Mouse (Mus musculus): ENCODE measurements around the gene Rdh13. TPM values are rescaled to one million over a fixed set of nuclear protein-coding genes. Genes with fewer than 3 reads are reported as not detected.

Rdh13 gene
- polyA plus RNA-seq, 1 experiment from 2014 or later = 9.8 TPM

- Histone ChIP-seq H3K4me3 (peak overlapping the region; percentile 35), H3K27ac (no peak overlapping the region), H3K36me3 (no peaks in the 10 kb centered on the region), H3K4me2 (peak overlapping the region; percentile 51), H3K4me1 (peaks cover 17% of the 10 kb centered on the region), H3K27me3 (replicated peaks) (peaks cover 82% of the 10 kb centered on the region), H3K9ac (no peak overlapping the region), H3K9me3 (replicated peaks) (no peaks in the 10 kb centered on the region)
- 4% methylated on average over 35 of the region's 35 CpGs for WGBS (ENCODE audit: insufficient replicate concordance)
- peak; percentile 25; the same call in 1 of the 2 replicates for ATAC-seq
Observed at GRCm38 (mm10) chr7:4470275-4471178, 25.1 kb upstream of the Rdh13 start.

GRCm38 (mm10) chr7:4467801-4468200 is 22.4 kb upstream of the Rdh13 start:
- Histone ChIP-seq H3K4me2 (no peak overlapping the region), H3K9me3 (replicated peaks) (no peaks in the 10 kb centered on the region), H3K27ac (no peak overlapping the region), H3K27me3 (replicated peaks) (peaks cover 59% of the 10 kb centered on the region), H3K9ac (no peak overlapping the region), H3K4me1 (peaks cover 18% of the 10 kb centered on the region), H3K36me3 (no peaks in the 10 kb centered on the region), H3K4me3 (no peak overlapping the region)
- ATAC-seq = no peak
- WGBS (ENCODE audit: insufficient replicate concordance) = 65% methylated on average over 3 of the region's 3 CpGs

GRCm38 (mm10) chr7:4464194-4464824 is 18.9 kb upstream of the Rdh13 start:
- no peak overlapping the region for H3K4me2 ChIP-seq
- H3K9me3 ChIP-seq (replicated peaks) = no peaks in the 10 kb centered on the region
- peaks cover 6% of the 10 kb centered on the region for H3K4me1 ChIP-seq
- no peak overlapping the region for H3K9ac ChIP-seq
- no peak overlapping the region for H3K27ac ChIP-seq
- 7% methylated on average over 12 of the region's 12 CpGs for WGBS (ENCODE audit: insufficient replicate concordance)
- peaks cover 24% of the 10 kb centered on the region for H3K27me3 ChIP-seq (replicated peaks)
- ATAC-seq = no peak
- H3K36me3 ChIP-seq = no peaks in the 10 kb centered on the region
- no peak overlapping the region for H3K4me3 ChIP-seq

GRCm38 (mm10) chr7:4460576-4461434 is 15.4 kb upstream of the Rdh13 start, which contains the start of gene Eps8l1:
Gene Eps8l1, plus strand, starts transcription at chr7:4460674.
- H3K4me3 ChIP-seq = peak within 1 kb of the TSS; percentile 34
- peaks cover 7% of the 10 kb centered on the region for H3K27me3 ChIP-seq (replicated peaks)
- peaks cover 6% of the 10 kb centered on the region for H3K4me1 ChIP-seq
- peak within 1 kb of the TSS; percentile 52 for H3K4me2 ChIP-seq
- H3K9me3 ChIP-seq (replicated peaks) = no peaks in the 10 kb centered on the region
- ATAC-seq = peak; percentile 76
- peak within 1 kb of the TSS; percentile 68 for H3K27ac ChIP-seq
- no peaks in the 10 kb centered on the region for H3K36me3 ChIP-seq
- WGBS (ENCODE audit: insufficient replicate concordance) = 56% methylated on average over 13 of the region's 16 CpGs
- H3K9ac ChIP-seq = peak within 1 kb of the TSS; percentile 62

GRCm38 (mm10) chr7:4452644-4453043 is 7.2 kb upstream of the Rdh13 start:
- Histone ChIP-seq H3K4me1 (peaks cover 10% of the 10 kb centered on the region), H3K27ac (no peak overlapping the region), H3K4me3 (no peak overlapping the region), H3K36me3 (no peaks in the 10 kb centered on the region), H3K9me3 (replicated peaks) (no peaks in the 10 kb centered on the region), H3K9ac (no peak overlapping the region), H3K4me2 (no peak overlapping the region), H3K27me3 (replicated peaks) (0 out of 2 replicates have a peak, but pooled peaks cover 3% of the 10 kb centered on the region)
- 29% methylated on average over 4 of the region's 4 CpGs for WGBS (ENCODE audit: insufficient replicate concordance)
- ATAC-seq = 0 out of 2 replicates have a peak, but pooled peaks have one; percentile 47

GRCm38 (mm10) chr7:4449211-4449610 is 3.8 kb upstream of the Rdh13 start:
- no peak overlapping the region for H3K4me2 ChIP-seq
- no peak overlapping the region for H3K9ac ChIP-seq
- H3K4me3 ChIP-seq = no peak overlapping the region
- peaks cover 24% of the 10 kb centered on the region for H3K4me1 ChIP-seq
- WGBS (ENCODE audit: insufficient replicate concordance) = 20% methylated on average over 2 of the region's 2 CpGs
- no peaks in the 10 kb centered on the region; the same call in 1 of the 2 replicates for H3K9me3 ChIP-seq (replicated peaks)
- 0 out of 2 replicates have a peak, but pooled peaks cover 3% of the 10 kb centered on the region for H3K27me3 ChIP-seq (replicated peaks)
- ATAC-seq = no peak
- peaks cover 1% of the 10 kb centered on the region; the same call in 1 of the 2 replicates for H3K36me3 ChIP-seq
- H3K27ac ChIP-seq = no peak overlapping the region

- Histone ChIP-seq H3K9ac (no peak overlapping the region), H3K4me2 (no peak overlapping the region), H3K4me1 (peaks cover 27% of the 10 kb centered on the region), H3K27ac (no peak overlapping the region), H3K9me3 (replicated peaks) (no peaks in the 10 kb centered on the region; the same call in 1 of the 2 replicates), H3K4me3 (no peak overlapping the region), H3K36me3 (peaks cover 9% of the 10 kb centered on the region), H3K27me3 (replicated peaks) (0 out of 2 replicates have a peak, but pooled peaks cover 3% of the 10 kb centered on the region)
- 70% methylated on average over 3 of the region's 3 CpGs for WGBS (ENCODE audit: insufficient replicate concordance)
- ATAC-seq = no peak
Observed at GRCm38 (mm10) chr7:4448439-4448838, 3.0 kb upstream of the Rdh13 start.

- WGBS (ENCODE audit: insufficient replicate concordance) = 0% methylated on average over 1 of the region's 1 CpGs
Observed at GRCm38 (mm10) chr7:4447138-4447537, 1.7 kb upstream of the Rdh13 start.

GRCm38 (mm10) chr7:4440549-4440948 is 4.9 kb downstream of the Rdh13 start:
- Histone ChIP-seq H3K4me2 (no peak overlapping the region), H3K4me1 (peaks cover 12% of the 10 kb centered on the region), H3K27me3 (replicated peaks) (no peaks in the 10 kb centered on the region), H3K27ac (no peak overlapping the region), H3K36me3 (peaks cover 74% of the 10 kb centered on the region), H3K9ac (no peak overlapping the region), H3K4me3 (no peak overlapping the region), H3K9me3 (replicated peaks) (no peaks in the 10 kb centered on the region)
- 80% methylated on average over 10 of the region's 10 CpGs for WGBS (ENCODE audit: insufficient replicate concordance)
- ATAC-seq = no peak

More at GRCm38 (mm10) chr7:4447138-4447537, 1.7 kb upstream of the Rdh13 start:
- no peak overlapping the region for H3K4me2 ChIP-seq
- H3K4me1 ChIP-seq = peaks cover 18% of the 10 kb centered on the region
- H3K36me3 ChIP-seq = peaks cover 22% of the 10 kb centered on the region
- H3K4me3 ChIP-seq = no peak overlapping the region
- H3K9ac ChIP-seq = no peak overlapping the region
- H3K27ac ChIP-seq = no peak overlapping the region
- 0 out of 2 replicates have a peak, but pooled peaks cover 3% of the 10 kb centered on the region for H3K27me3 ChIP-seq (replicated peaks)
- no peak for ATAC-seq
- no peaks in the 10 kb centered on the region; the same call in 1 of the 2 replicates for H3K9me3 ChIP-seq (replicated peaks)

GRCm38 (mm10) chr7:4437721-4438120 is 7.7 kb downstream of the Rdh13 start:
- Histone ChIP-seq H3K9me3 (replicated peaks) (no peaks in the 10 kb centered on the region), H3K9ac (no peak overlapping the region), H3K27me3 (replicated peaks) (no peaks in the 10 kb centered on the region), H3K4me1 (no peaks in the 10 kb centered on the region), H3K27ac (no peak overlapping the region), H3K36me3 (peaks cover 83% of the 10 kb centered on the region), H3K4me3 (no peak overlapping the region), H3K4me2 (no peak overlapping the region)
- WGBS (ENCODE audit: insufficient replicate concordance) = 72% methylated on average over 2 of the region's 2 CpGs
- no peak for ATAC-seq

- Histone ChIP-seq H3K27me3 (replicated peaks) (no peaks in the 10 kb centered on the region), H3K36me3 (peaks cover 83% of the 10 kb centered on the region), H3K4me3 (no peak overlapping the region), H3K9ac (no peak overlapping the region), H3K4me1 (no peaks in the 10 kb centered on the region), H3K4me2 (no peak overlapping the region), H3K9me3 (replicated peaks) (no peaks in the 10 kb centered on the region), H3K27ac (no peak overlapping the region)
- 77% methylated on average over 8 of the region's 8 CpGs for whole genome bisulfite sequencing (ENCODE audit: insufficient replicate concordance)
- no peak for ATAC-seq
Observed at GRCm38 (mm10) chr7:4432026-4432425, 13.4 kb downstream of the Rdh13 start.
